Mouse (Mus musculus): ENCODE data around the gene Cct3. TPM values are rescaled to one million over a fixed set of nuclear protein-coding genes. Genes with fewer than 3 reads are reported as not detected.

The Cct3 gene
- total RNA-seq (2023): 188 TPM

GRCm38 (mm10) chr3:88296561-88297318 lies at the start of gene Cct3, which contains the start of gene Tsacc:
TSS of gene Cct3 (plus strand) at chr3:88297116.
TSS of gene Tsacc (minus strand) at chr3:88296999.

GRCm38 (mm10) chr3:88254268-88254926 lies 42.5 kb upstream of the Cct3 start, which contains the start of gene Rhbg:
TSS of gene Rhbg (minus strand) at chr3:88254709.

DNA sequence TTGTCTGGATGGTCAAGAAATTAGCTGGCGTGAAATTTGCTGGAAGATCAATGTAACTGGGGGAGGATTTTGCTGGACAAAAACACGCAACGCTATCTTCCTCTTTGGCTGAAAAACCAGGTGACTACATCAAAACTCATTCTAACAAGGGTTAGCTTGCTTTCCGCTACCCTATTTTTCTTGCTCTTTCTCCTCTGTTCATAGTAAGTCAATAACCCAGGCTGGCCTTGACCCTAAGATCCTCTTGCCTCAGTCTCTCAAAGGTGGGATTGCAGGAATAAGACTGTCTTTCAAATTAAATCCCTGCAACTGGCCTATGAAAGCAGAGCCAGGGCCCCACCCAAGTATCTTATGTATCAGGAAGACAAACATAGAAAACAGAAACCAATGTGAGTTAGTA lies 9.8 kb upstream of the Cct3 start, which contains the start of gene Gm38392:
Gm38392 (minus strand) TSS at position 101 of the 400 bp plus-strand sequence.

GRCm38 (mm10) chr3:88324951-88325405 lies 28.1 kb downstream of the Cct3 start, which contains the start of gene Glmp:
TSS of gene Glmp (plus strand) at chr3:88325023.

GRCm38 (mm10) chr3:88336058-88337013 lies 39.4 kb downstream of the Cct3 start, which contains the start of the genes Tmem79 and Smg5:
TSS of gene Tmem79 (minus strand) at chr3:88336148.
TSS of gene Smg5 (plus strand) at chr3:88336260.

DNA sequence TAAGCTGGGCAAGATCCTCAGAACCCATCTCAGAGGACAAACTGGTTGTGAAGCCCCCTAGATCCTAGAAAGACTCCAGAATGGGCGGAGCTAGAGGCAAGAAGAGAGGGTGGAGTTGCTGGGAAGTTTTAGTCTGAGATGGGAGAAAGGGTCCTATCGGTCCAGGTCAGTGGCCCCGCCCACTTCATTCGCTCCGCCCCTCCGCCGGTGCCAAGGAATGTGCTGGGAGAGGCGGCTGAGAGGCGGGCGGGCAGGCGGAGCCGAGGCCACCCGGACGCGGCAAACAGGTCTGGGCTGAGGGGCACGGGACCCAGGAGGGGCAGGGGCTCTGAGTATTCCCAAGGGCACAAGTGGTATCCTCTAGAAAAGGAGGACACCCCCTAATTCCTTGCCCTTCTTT lies 67.4 kb downstream of the Cct3 start, which contains the start of gene Paqr6:
Paqr6 (plus strand) TSS at position 248 of the 400 bp plus-strand sequence.

Other genes with a start within 250 kb of the Cct3 start
- gene Naxe, start 238.6 kb upstream of the Cct3 start, total RNA-seq (2023): 23.9 TPM
- not detected for gene Ttc24, start 218.8 kb upstream of the Cct3 start, total RNA-seq (2023)
- gene Iqgap3, start 215.1 kb upstream of the Cct3 start, total RNA-seq (2023): 1.2 TPM
- 345 TPM for gene Mef2d, start 154.7 kb upstream of the Cct3 start, total RNA-seq (2023)
- gene Rhbg, start 42.4 kb upstream of the Cct3 start, total RNA-seq (2023): not detected
- not detected for gene Gm38392, start 9.9 kb upstream of the Cct3 start, total RNA-seq (2023)
- 4.2 TPM for gene Tsacc, start 117 bp upstream of the Cct3 start, total RNA-seq (2023)
- 116 TPM for gene Glmp, start 27.9 kb downstream of the Cct3 start, total RNA-seq (2023)
- 2.6 TPM for gene Tmem79, start 39.0 kb downstream of the Cct3 start, total RNA-seq (2023)
- gene Smg5, start 39.1 kb downstream of the Cct3 start, total RNA-seq (2023): 136 TPM
- 3.7 TPM for gene Paqr6, start 67.5 kb downstream of the Cct3 start, total RNA-seq (2023)
- gene Bglap3, start 75.6 kb downstream of the Cct3 start, total RNA-seq (2023): not detected
- not detected for gene Bglap2, start 81.6 kb downstream of the Cct3 start, total RNA-seq (2023)
- gene Bglap, start 87.3 kb downstream of the Cct3 start, total RNA-seq (2023): not detected
- 42.3 TPM for gene Pmf1, start 113.2 kb downstream of the Cct3 start, total RNA-seq (2023)
- gene Slc25a44, start 128.0 kb downstream of the Cct3 start, total RNA-seq (2023): 16.3 TPM
- gene Sema4a, start 164.1 kb downstream of the Cct3 start, total RNA-seq (2023): 98.8 TPM
- 27.9 TPM for gene Lmna, start 212.8 kb downstream of the Cct3 start, total RNA-seq (2023)
- gene Mex3a, start 235.3 kb downstream of the Cct3 start, total RNA-seq (2023): 3.0 TPM

Measured in CD4-positive naive resting alpha-beta T cell, adult 57 days (primary cell).